Mouse (Mus musculus) erythroblast, embryonic 14.5 days (primary cell): ENCODE data around the gene Smyd3.

Experiments used
- GATA1 ChIP-seq: IDR thresholded peaks from 2 replicates; pipeline ENCODE4 v1.6.1; 2012; ENCODE audit warnings: low read length, inconsistent platforms, mixed read lengths
- TAL1 ChIP-seq: IDR thresholded peaks from 3 replicates; pipeline ENCODE4 v1.6.1; 2012; ENCODE audit warnings: low read length, inconsistent platforms, mixed read lengths

- TF ChIP-seq GATA1 = no peak
- no peak for TF ChIP-seq TAL1
Measured at GRCm38 (mm10) chr1:179345318-179345925, 172.4 kb downstream of the Smyd3 start.
